Mouse (Mus musculus): ENCODE results near the gene Anapc15. TPM values are rescaled to one million over a fixed set of nuclear protein-coding genes. Genes with fewer than 3 reads are reported as not detected.

Gene Anapc15
- 4.8 and 5.8 TPM in 2 replicates for polyA plus RNA-seq (2012)

DNA sequence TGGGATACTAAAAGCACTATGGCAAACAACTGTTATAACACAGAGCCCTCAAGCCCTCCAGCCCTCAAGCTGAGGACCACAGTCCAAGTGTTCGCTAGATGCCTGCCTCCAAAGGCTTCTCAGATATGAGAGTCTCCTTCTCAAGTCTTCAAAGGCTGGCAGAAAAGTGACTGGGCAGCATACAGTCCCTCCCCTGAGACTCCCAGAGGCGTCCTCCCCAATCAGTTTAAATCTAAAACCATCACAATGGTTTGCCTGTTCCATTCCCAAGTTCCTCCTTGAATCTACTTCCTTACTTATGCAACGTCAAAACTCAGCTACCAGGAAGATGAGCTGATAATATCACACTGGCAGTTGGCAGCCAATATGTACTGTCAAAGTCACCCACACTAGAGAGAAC, at the start of gene Anapc15:
Gene Anapc15, plus strand, starts transcription at position 301 of the 400 bp plus-strand sequence.
- H3K9me3 ChIP-seq (ENCODE audit: control insufficient read depth, low read length), result no peaks in the 10 kb centered on the region
- TF ChIP-seq TAL1 (IDR thresholded peaks at IDR 0.05; ENCODE audit: low read length) (no peak), GATA1 (IDR thresholded peaks at IDR 0.05; ENCODE audit: low read length) (no peak)
- no peaks in the 10 kb centered on the region for H3K36me3 ChIP-seq (ENCODE audit: control insufficient read depth)
- H3K4me1 ChIP-seq (ENCODE audit: control insufficient read depth), result no peaks in the 10 kb centered on the region
- no peak within 1 kb of the TSS for H3K4me3 ChIP-seq (replicated peaks)
- H3K27me3 ChIP-seq (ENCODE audit: control insufficient read depth), result no peaks in the 10 kb centered on the region

DNA sequence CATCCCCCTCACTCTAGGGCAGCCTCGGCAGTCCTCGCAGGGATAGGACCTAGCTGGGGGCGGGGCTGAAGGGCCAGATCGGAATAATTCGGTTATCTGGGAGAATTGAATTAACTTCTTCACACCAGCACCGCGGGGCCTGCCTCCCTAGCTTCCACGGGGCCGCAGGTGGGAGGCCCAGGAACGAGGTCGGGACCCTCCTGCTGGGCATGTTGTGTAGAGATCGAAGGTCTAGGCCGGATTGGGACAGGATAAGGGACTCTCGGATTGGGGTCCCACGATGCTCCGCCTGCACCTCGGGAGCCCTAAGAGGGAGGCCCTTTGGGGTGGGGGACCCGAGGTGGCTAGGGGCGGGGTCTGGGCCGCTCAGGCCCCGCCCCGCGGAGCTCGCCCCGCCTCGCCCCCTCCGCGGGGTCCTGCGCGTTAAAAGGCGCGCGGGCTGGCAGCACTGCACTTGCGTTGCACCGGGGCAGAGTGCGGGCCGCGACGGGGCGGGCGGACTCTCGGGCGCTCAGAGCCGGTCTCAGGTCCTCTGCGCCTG, 45.6 kb upstream of the Anapc15 start, which contains the start of gene Phox2a:
Gene Phox2a, plus strand, starts transcription at position 453 of the 541 bp plus-strand sequence.
- Histone ChIP-seq H3K27me3 (ENCODE audit: control insufficient read depth) (peaks cover 73% of the 10 kb centered on the region), H3K4me1 (ENCODE audit: control insufficient read depth) (0 out of 2 replicates have a peak, but pooled peaks cover 3% of the 10 kb centered on the region), H3K9me3 (ENCODE audit: control insufficient read depth, low read length) (peaks cover 4% of the 10 kb centered on the region; the same call in 1 of the 2 replicates), H3K36me3 (ENCODE audit: control insufficient read depth) (no peaks in the 10 kb centered on the region), H3K4me3 (replicated peaks) (no peak within 1 kb of the TSS)
- TF ChIP-seq GATA1 (IDR thresholded peaks at IDR 0.05; ENCODE audit: low read length) (no peak), TAL1 (IDR thresholded peaks at IDR 0.05; ENCODE audit: low read length) (no peak)

DNA sequence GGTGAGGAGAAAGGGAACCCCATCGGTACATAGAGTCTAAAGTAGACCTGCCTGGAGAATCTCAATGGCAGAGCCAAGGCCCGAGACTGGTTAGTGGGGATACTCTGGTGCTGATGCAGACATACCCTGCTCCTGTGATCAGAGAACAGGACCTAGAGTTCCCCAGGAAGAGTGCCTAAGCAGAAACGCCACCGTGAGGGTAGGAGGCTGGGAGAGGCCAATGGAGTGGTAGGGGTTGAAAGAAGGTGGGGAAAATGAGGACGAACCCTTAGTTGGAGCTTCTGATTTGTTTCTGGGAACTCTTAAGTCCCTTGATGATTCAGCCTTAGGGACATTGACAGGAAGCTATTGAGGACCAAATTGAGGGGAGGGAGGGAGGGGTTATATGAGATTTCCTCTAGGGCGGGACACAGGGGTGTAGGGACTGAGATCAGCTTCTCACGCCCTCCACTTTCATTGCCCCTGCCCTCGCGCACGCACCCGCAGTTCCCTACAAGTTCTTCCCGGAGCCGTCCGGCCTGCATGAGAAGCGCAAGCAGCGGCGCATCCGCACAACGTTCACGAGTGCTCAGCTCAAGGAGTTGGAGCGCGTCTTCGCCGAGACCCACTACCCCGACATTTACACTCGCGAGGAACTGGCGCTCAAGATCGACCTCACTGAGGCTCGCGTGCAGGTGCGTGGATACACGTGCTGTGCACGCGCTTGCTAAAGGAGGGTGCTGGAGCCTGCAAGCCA, 43.1 kb upstream of the Anapc15 start:
- Histone ChIP-seq H3K4me1 (ENCODE audit: control insufficient read depth) (0 out of 2 replicates have a peak, but pooled peaks cover 3% of the 10 kb centered on the region), H3K36me3 (ENCODE audit: control insufficient read depth) (peaks cover 8% of the 10 kb centered on the region; the same call in 1 of the 2 replicates), H3K9me3 (ENCODE audit: control insufficient read depth, low read length) (peaks cover 3% of the 10 kb centered on the region; the same call in 1 of the 2 replicates), H3K27me3 (ENCODE audit: control insufficient read depth) (peaks cover 79% of the 10 kb centered on the region), H3K4me3 (replicated peaks) (no peak overlapping the region)
- no peak for TF ChIP-seq GATA1 (IDR thresholded peaks at IDR 0.05; ENCODE audit: low read length)
- no peak for TF ChIP-seq TAL1 (IDR thresholded peaks at IDR 0.05; ENCODE audit: low read length)

DNA sequence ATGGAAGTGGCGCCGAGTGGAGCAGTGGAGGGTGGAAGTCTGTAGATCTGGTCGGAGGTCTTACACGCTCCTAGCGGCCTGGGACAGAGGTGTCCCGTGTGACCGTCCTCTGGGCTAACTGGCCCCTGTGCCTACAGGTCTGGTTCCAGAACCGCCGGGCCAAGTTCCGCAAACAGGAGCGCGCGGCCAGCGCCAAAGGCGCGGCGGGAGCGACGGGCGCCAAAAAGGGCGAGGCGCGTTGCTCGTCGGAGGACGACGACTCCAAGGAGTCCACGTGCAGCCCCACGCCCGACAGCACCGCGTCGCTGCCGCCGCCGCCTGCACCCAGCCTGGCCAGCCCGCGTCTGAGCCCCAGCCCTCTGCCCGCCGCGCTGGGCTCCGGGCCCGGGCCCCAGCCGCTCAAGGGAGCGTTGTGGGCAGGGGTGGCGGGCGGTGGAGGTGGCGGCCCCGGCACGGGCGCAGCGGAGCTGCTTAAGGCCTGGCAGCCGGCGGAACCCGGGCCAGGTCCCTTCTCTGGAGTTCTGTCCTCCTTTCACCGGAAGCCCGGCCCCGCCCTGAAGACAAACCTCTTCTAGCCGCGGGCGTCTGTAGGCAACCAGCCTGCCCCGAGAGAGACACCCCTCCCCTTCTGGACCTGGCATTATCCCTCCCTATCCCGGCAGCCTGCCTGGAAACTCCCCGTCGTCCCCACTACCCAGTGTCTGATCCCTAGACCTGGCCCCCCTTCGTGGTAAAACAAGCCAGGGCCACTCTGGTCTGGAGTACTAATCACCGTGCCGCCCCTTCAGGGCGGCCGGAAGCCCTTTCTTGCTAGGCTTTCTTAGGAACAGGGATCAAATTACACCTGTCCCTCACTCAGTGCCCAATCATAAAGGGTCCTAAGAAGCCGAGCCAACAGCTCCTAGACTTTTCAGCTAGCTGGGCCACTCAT, 41.7 kb upstream of the Anapc15 start:
- Histone ChIP-seq H3K4me3 (replicated peaks) (peak overlapping the region; percentile 26), H3K9me3 (ENCODE audit: control insufficient read depth, low read length) (peaks cover 3% of the 10 kb centered on the region; the same call in 1 of the 2 replicates), H3K4me1 (ENCODE audit: control insufficient read depth) (0 out of 2 replicates have a peak, but pooled peaks cover 3% of the 10 kb centered on the region), H3K27me3 (ENCODE audit: control insufficient read depth) (peaks cover 70% of the 10 kb centered on the region), H3K36me3 (ENCODE audit: control insufficient read depth) (peaks cover 12% of the 10 kb centered on the region; the same call in 1 of the 2 replicates)
- TF ChIP-seq TAL1 (IDR thresholded peaks at IDR 0.05; ENCODE audit: low read length) (no peak), GATA1 (IDR thresholded peaks at IDR 0.05; ENCODE audit: low read length) (no peak)

DNA sequence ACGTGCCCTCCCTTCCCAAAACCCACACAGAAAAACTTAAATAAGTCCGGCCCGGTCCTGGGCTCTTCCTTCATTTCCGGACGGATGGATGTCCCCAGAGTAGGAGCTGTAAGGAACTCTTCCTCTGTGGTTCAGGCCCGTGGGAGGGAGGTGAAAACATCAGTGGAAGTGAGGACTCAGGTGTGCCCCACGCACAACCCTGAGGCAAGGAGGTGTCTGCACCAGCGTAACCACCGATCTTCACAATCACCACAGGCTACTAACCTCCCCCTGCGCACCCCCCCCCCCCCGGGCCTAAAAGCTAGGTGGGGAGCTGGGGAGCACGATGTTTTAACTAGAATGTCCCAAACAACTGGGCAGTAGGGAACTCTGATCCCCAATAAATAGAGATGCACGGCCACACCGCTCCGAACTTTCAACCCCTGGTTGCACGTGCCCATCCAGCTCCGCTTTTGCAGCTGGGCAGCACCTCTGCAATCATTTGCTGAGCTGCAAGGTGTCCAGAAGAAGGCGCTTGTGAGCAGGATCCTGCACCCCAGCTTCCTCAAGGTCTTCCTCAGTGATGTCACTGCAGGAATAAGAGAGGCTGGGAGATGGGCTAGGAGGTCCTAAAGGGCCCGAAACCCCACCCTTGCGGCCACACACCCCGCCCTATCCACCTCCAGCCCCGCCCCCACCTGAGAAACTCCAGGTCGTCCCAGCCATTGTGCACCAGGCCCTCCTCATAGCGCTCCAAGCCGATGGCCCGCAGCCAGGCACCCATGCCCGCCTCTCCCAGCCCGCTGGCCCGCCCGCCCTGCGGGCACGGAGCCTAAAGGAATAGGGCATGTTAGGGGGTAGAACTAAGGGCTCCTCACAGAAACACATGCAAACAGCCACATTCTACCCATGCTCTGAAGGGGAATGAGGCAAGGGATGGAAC, 40.4 kb upstream of the Anapc15 start:
- H3K27me3 ChIP-seq (ENCODE audit: control insufficient read depth), result peaks cover 57% of the 10 kb centered on the region
- H3K4me3 ChIP-seq (replicated peaks), result no peak overlapping the region
- H3K9me3 ChIP-seq (ENCODE audit: control insufficient read depth, low read length), result peaks cover 3% of the 10 kb centered on the region; the same call in 1 of the 2 replicates
- TF ChIP-seq TAL1 (IDR thresholded peaks at IDR 0.05; ENCODE audit: low read length) (no peak), GATA1 (IDR thresholded peaks at IDR 0.05; ENCODE audit: low read length) (no peak)
- H3K4me1 ChIP-seq (ENCODE audit: control insufficient read depth), result 0 out of 2 replicates have a peak, but pooled peaks cover 3% of the 10 kb centered on the region
- peaks cover 19% of the 10 kb centered on the region; the same call in 1 of the 2 replicates for H3K36me3 ChIP-seq (ENCODE audit: control insufficient read depth)

DNA sequence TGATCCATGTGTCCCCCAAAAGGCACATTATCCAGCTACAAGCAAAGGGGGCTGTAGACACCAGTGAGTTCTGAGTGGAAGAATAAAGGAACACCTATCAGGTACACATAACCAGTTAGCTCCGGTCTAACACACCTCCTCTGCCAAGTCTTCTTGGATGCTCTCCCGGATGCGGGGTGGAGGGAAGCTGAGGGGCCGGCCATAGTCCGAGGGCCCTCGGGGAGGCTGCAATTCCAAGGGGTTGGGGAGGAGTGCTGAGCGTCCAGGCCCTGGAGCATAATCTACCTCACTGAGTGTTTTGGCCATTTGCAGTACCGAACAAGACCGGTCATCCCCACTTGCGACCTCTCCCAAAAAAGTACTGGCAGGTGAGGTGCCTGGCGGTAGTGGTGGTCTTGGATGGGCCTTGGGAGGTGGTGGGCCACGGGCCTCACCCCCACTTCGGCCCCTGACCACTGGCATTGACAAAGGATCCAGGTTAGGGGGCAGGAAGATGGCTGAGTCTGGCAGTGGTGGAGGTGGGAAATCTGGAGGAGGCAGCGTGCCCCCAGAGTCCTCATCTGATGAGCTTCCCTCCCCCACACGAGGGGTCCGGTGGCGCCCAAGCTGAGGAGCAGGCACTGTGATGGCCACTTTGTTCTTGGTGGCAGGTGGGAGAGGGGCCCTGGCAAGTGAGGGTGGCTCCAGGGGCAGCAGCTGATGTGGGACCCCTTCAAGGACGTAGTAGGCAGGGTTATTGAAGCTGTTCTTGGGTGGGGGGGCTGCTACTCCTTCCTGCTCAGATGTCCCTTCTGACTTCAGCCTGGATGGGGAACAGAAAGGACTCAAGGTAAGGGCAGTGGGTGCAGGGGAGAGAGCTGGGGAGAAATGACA, 39.5 kb upstream of the Anapc15 start:
- Histone ChIP-seq H3K4me1 (ENCODE audit: control insufficient read depth) (0 out of 2 replicates have a peak, but pooled peaks cover 3% of the 10 kb centered on the region), H3K27me3 (ENCODE audit: control insufficient read depth) (peaks cover 48% of the 10 kb centered on the region), H3K4me3 (replicated peaks) (no peak overlapping the region), H3K9me3 (ENCODE audit: control insufficient read depth, low read length) (peaks cover 3% of the 10 kb centered on the region; the same call in 1 of the 2 replicates), H3K36me3 (ENCODE audit: control insufficient read depth) (peaks cover 26% of the 10 kb centered on the region; the same call in 1 of the 2 replicates)
- TF ChIP-seq GATA1 (IDR thresholded peaks at IDR 0.05; ENCODE audit: low read length), result no peak
- no peak for TF ChIP-seq TAL1 (IDR thresholded peaks at IDR 0.05; ENCODE audit: low read length)

DNA sequence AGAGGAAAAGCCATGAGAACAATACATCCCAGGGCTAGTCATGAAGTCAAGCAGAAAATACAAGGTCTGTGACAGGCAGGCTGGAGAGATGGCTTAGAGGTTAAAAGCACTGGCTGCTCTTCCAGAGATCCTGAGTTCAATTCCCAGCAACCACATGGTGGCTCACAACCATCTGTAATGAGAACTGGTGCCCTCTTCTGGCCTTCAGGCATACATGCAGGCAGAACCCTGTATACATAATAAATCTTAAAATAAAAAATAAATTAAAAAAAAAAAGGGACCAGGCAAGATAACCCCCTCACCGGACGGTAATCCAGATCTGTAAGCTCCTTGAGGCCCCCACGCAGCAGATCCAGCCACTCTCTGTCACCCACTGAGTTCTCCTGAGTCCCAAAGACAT, 33.1 kb upstream of the Anapc15 start:
- Histone ChIP-seq H3K4me1 (ENCODE audit: control insufficient read depth) (no peaks in the 10 kb centered on the region), H3K4me3 (replicated peaks) (no peak overlapping the region), H3K36me3 (ENCODE audit: control insufficient read depth) (peaks cover 48% of the 10 kb centered on the region), H3K9me3 (ENCODE audit: control insufficient read depth, low read length) (no peaks in the 10 kb centered on the region), H3K27me3 (ENCODE audit: control insufficient read depth) (no peaks in the 10 kb centered on the region; the same call in 1 of the 2 replicates)
- TF ChIP-seq GATA1 (IDR thresholded peaks at IDR 0.05; ENCODE audit: low read length) (no peak), TAL1 (IDR thresholded peaks at IDR 0.05; ENCODE audit: low read length) (no peak)

All from erythroblast, embryonic 14.5 days (primary cell).